Mouse (Mus musculus) gastrocnemius, postnatal 14 days (tissue): ENCODE measurements around the gene Slc15a4. TPM values are rescaled to one million over a fixed set of nuclear protein-coding genes. Genes with fewer than 3 reads are reported as not detected.

Experiments used
- DNase-seq: peaks from one replicate; pipeline ENCODE4 v3.0.0; 2021; ENCODE audit warnings: mixed read lengths
- intact Hi-C: fragments of 180-260 bp; cut with DNase I; formaldehyde crosslinking; loops from one replicate; pipeline ENCODE4 v1.15.1; 2025; ENCODE audit warnings: low total_unique reads
- total RNA-seq, 2 experiments: library from RNA; stranded (reverse); gene quantifications; 2 replicates each; pipeline ENCODE4 v1.2.3; 2021

The Slc15a4 gene
- total RNA-seq, 2 experiments from 2014 or later = 8.3 to 11.1 TPM

GRCm38 (mm10) chr5:127567165-127567741 is 65.4 kb downstream of the Slc15a4 start:
- no peak for DNase-seq
- intact Hi-C loops = no loop called here

GRCm38 (mm10) chr5:127561086-127561485 is 71.6 kb downstream of the Slc15a4 start:
- DNase-seq = no peak
- intact Hi-C loops = no loop called here

DNA sequence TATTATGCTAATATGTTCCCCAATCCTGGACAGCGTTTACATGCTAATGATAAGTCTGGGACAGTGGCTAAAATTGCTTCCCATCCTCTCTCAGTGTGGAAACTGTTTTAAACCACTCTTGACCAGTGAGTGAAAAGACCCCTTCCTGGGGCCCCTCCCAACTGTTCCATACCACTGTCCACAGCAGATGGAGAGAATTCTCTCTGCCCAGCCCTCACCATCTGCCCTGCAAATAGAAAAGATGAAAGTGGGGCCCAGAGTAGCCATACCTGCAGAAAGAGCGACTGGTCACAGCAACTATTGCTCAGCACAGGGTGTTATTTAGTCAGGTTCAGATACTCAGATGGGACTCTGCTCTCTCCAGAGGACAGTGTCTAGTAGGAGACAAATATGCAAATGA is 84.6 kb downstream of the Slc15a4 start:
- intact Hi-C loops = no loop called here
- DNase-seq = no peak

- intact Hi-C loops = no loop called here
- DNase-seq = no peak
Observed at GRCm38 (mm10) chr5:127546585-127546991, 86.1 kb downstream of the Slc15a4 start.

Other genes starting within 250 kb of the Slc15a4 start
- gene Glt1d1, start 635 bp downstream of the Slc15a4 start, total RNA-seq = not detected